Mouse (Mus musculus) liver, embryonic 12.5 days (tissue): Measurements from ENCODE around the gene Dpt. TPM values are rescaled to one million over a fixed set of nuclear protein-coding genes. Genes with fewer than 3 reads are reported as not detected.

ENCODE experiments used
- ATAC-seq: fragments of 200-750 bp; cut with Nextera tagmentation; 2 replicates; pipeline ENCODE4 v1.8.0; 2017; ENCODE audit warnings: moderate number of reproducible peaks, mild to moderate bottlenecking, moderate library complexity
- H3K27ac ChIP-seq: fragments of 300-500 bp; sonication (generic); 2 replicates; pipeline ENCODE4 v1.5.1; 2016; ENCODE audit warnings: mild to moderate bottlenecking
- H3K27me3 ChIP-seq: fragments of 300-500 bp; sonication (generic); replicated peaks from 2 replicates; pipeline ENCODE4 v1.6.1; 2016; ENCODE audit warnings: mild to moderate bottlenecking, moderate library complexity
- H3K36me3 ChIP-seq: fragments of 300-500 bp; sonication (generic); 2 replicates; pipeline ENCODE4 v1.6.1; 2016; ENCODE audit warnings: mild to moderate bottlenecking, moderate library complexity
- H3K4me1 ChIP-seq: fragments of 300-500 bp; sonication (generic); 2 replicates; pipeline ENCODE4 v1.6.1; 2016
- H3K4me2 ChIP-seq: fragments of 300-500 bp; sonication (generic); 2 replicates; pipeline ENCODE4 v1.6.1; 2016; ENCODE audit warnings: mild to moderate bottlenecking, moderate library complexity
- H3K4me3 ChIP-seq: fragments of 300-500 bp; sonication (generic); 2 replicates; pipeline ENCODE4 v1.5.1; 2016; ENCODE audit warnings: mild to moderate bottlenecking, moderate library complexity
- H3K9ac ChIP-seq: fragments of 300-500 bp; sonication (generic); 2 replicates; pipeline ENCODE4 v1.6.1; 2016; ENCODE audit warnings: mild to moderate bottlenecking, moderate library complexity
- H3K9me3 ChIP-seq: fragments of 300-500 bp; sonication (generic); replicated peaks from 2 replicates; pipeline ENCODE4 v1.6.1; 2016; ENCODE audit warnings: mild to moderate bottlenecking, moderate library complexity
- WGBS: fragments of 180-500 bp; shearing (Covaris S2); methylation state at CpG from one replicate; pipeline ENCODE4 v1.1.7; 2016; ENCODE audit not compliant: insufficient replicate concordance; 5-methylcytosine and 5-hydroxymethylcytosine counted together
- polyA plus RNA-seq: library from polyadenylated mRNA; unstranded; fragments of >200 nt; fragmentation: Nextera tagmentation; extraction: Ambion mirVana; gene quantifications from 2 replicates; pipeline ENCODE4 v1.2.1, GENCODE M21; 2016

Dpt gene
- polyA plus RNA-seq, 1 experiment from 2014 or later, result not detected

- Histone ChIP-seq H3K4me3 (no peak overlapping the region), H3K27me3 (no peaks in the 10 kb centered on the region), H3K9me3 (no peaks in the 10 kb centered on the region), H3K27ac (no peak overlapping the region), H3K4me1 (no peaks in the 10 kb centered on the region), H3K9ac (no peak overlapping the region), H3K36me3 (no peaks in the 10 kb centered on the region), H3K4me2 (no peak overlapping the region)
- WGBS, result 56% methylated on average over 4 of the region's 4 CpGs
- no peak for ATAC-seq
Observed at GRCm38 (mm10) chr1:164793049-164793448, 3.4 kb upstream of the Dpt start.

GRCm38 (mm10) chr1:164797746-164798285, 1.4 kb downstream of the Dpt start:
- ATAC-seq, result no peak
- Histone ChIP-seq H3K4me1 (no peaks in the 10 kb centered on the region), H3K36me3 (no peaks in the 10 kb centered on the region), H3K4me3 (no peak overlapping the region), H3K27me3 (no peaks in the 10 kb centered on the region), H3K27ac (no peak overlapping the region), H3K4me2 (no peak overlapping the region), H3K9me3 (no peaks in the 10 kb centered on the region), H3K9ac (no peak overlapping the region)
- WGBS, result 70% methylated on average over 1 of the region's 1 CpGs

GRCm38 (mm10) chr1:164798471-164798922, 2.1 kb downstream of the Dpt start:
- no peak for ATAC-seq
- Histone ChIP-seq H3K4me2 (no peak overlapping the region), H3K27me3 (no peaks in the 10 kb centered on the region), H3K4me1 (no peaks in the 10 kb centered on the region), H3K36me3 (no peaks in the 10 kb centered on the region), H3K27ac (no peak overlapping the region), H3K9ac (no peak overlapping the region), H3K9me3 (no peaks in the 10 kb centered on the region), H3K4me3 (no peak overlapping the region)
- 44% methylated on average over 1 of the region's 1 CpGs for WGBS

GRCm38 (mm10) chr1:164799161-164799560, 2.7 kb downstream of the Dpt start:
- no peaks in the 10 kb centered on the region for H3K4me1 ChIP-seq
- no peak for ATAC-seq

GRCm38 (mm10) chr1:164804277-164804676, 7.8 kb downstream of the Dpt start:
- no peak for ATAC-seq
- no peaks in the 10 kb centered on the region for H3K9me3 ChIP-seq
- no peaks in the 10 kb centered on the region for H3K36me3 ChIP-seq
- H3K4me3 ChIP-seq, result no peak overlapping the region
- no peaks in the 10 kb centered on the region for H3K27me3 ChIP-seq
- 64% methylated on average over 11 of the region's 11 CpGs for WGBS
- H3K9ac ChIP-seq, result no peak overlapping the region
- no peak overlapping the region for H3K27ac ChIP-seq
- no peaks in the 10 kb centered on the region for H3K4me1 ChIP-seq
- H3K4me2 ChIP-seq, result no peak overlapping the region

More at GRCm38 (mm10) chr1:164799161-164799560, 2.7 kb downstream of the Dpt start:
- H3K9me3 ChIP-seq, result no peaks in the 10 kb centered on the region
- no peak overlapping the region for H3K9ac ChIP-seq
- H3K27ac ChIP-seq, result no peak overlapping the region
- 69% methylated on average over 3 of the region's 3 CpGs for WGBS
- H3K4me2 ChIP-seq, result no peak overlapping the region
- no peaks in the 10 kb centered on the region for H3K36me3 ChIP-seq
- H3K27me3 ChIP-seq, result no peaks in the 10 kb centered on the region
- H3K4me3 ChIP-seq, result no peak overlapping the region

GRCm38 (mm10) chr1:164804751-164805435, 8.4 kb downstream of the Dpt start:
- no peak overlapping the region for H3K4me3 ChIP-seq
- H3K9me3 ChIP-seq, result no peaks in the 10 kb centered on the region
- no peaks in the 10 kb centered on the region for H3K36me3 ChIP-seq
- H3K9ac ChIP-seq, result no peak overlapping the region
- no peak overlapping the region for H3K4me2 ChIP-seq
- no peak for ATAC-seq
- WGBS, result 67% methylated on average over 10 of the region's 10 CpGs
- H3K4me1 ChIP-seq, result no peaks in the 10 kb centered on the region
- H3K27me3 ChIP-seq, result no peaks in the 10 kb centered on the region
- H3K27ac ChIP-seq, result no peak overlapping the region

- no peak for ATAC-seq
- Histone ChIP-seq H3K4me1 (no peaks in the 10 kb centered on the region), H3K27me3 (no peaks in the 10 kb centered on the region), H3K27ac (no peak overlapping the region), H3K9me3 (no peaks in the 10 kb centered on the region), H3K36me3 (no peaks in the 10 kb centered on the region), H3K4me3 (no peak overlapping the region), H3K4me2 (no peak overlapping the region), H3K9ac (no peak overlapping the region)
- WGBS, result 73% methylated on average over 2 of the region's 2 CpGs
Observed at GRCm38 (mm10) chr1:164809371-164809770, 12.9 kb downstream of the Dpt start.

GRCm38 (mm10) chr1:164811296-164811695, 14.9 kb downstream of the Dpt start:
- WGBS, result 71% methylated on average over 3 of the region's 3 CpGs
- Histone ChIP-seq H3K9me3 (no peaks in the 10 kb centered on the region), H3K4me1 (no peaks in the 10 kb centered on the region), H3K4me2 (no peak overlapping the region), H3K27ac (no peak overlapping the region), H3K36me3 (no peaks in the 10 kb centered on the region), H3K4me3 (no peak overlapping the region), H3K9ac (no peak overlapping the region), H3K27me3 (no peaks in the 10 kb centered on the region)
- ATAC-seq, result no peak

- no peak overlapping the region for H3K4me3 ChIP-seq
- no peak overlapping the region for H3K9ac ChIP-seq
- WGBS, result 50% methylated on average over 2 of the region's 2 CpGs
- no peak for ATAC-seq
- H3K27me3 ChIP-seq, result no peaks in the 10 kb centered on the region
- no peak overlapping the region for H3K4me2 ChIP-seq
- H3K4me1 ChIP-seq, result no peaks in the 10 kb centered on the region
- H3K27ac ChIP-seq, result no peak overlapping the region
- H3K36me3 ChIP-seq, result no peaks in the 10 kb centered on the region
- no peaks in the 10 kb centered on the region for H3K9me3 ChIP-seq
Observed at GRCm38 (mm10) chr1:164814243-164814642, 17.8 kb downstream of the Dpt start.

- H3K36me3 ChIP-seq, result no peaks in the 10 kb centered on the region
- no peak overlapping the region for H3K9ac ChIP-seq
- no peaks in the 10 kb centered on the region for H3K27me3 ChIP-seq
- no peak overlapping the region for H3K27ac ChIP-seq
- H3K4me2 ChIP-seq, result no peak overlapping the region
- ATAC-seq, result no peak
- H3K9me3 ChIP-seq, result no peaks in the 10 kb centered on the region
- H3K4me3 ChIP-seq, result no peak overlapping the region
- no peaks in the 10 kb centered on the region for H3K4me1 ChIP-seq
- WGBS, result 44% methylated on average over 5 of the region's 5 CpGs
Observed at GRCm38 (mm10) chr1:164815330-164815729, 18.9 kb downstream of the Dpt start.

- H3K9me3 ChIP-seq, result no peaks in the 10 kb centered on the region
- H3K4me1 ChIP-seq, result no peaks in the 10 kb centered on the region
- H3K27me3 ChIP-seq, result no peaks in the 10 kb centered on the region
- no peak overlapping the region for H3K27ac ChIP-seq
- H3K4me2 ChIP-seq, result no peak overlapping the region
- H3K4me3 ChIP-seq, result no peak overlapping the region
- H3K9ac ChIP-seq, result no peak overlapping the region
- WGBS, result 78% methylated on average over 3 of the region's 3 CpGs
- no peak for ATAC-seq
- no peaks in the 10 kb centered on the region for H3K36me3 ChIP-seq
Observed at GRCm38 (mm10) chr1:164817331-164817730, 20.9 kb downstream of the Dpt start.

- Histone ChIP-seq H3K9ac (no peak overlapping the region), H3K4me1 (no peaks in the 10 kb centered on the region), H3K4me2 (no peak overlapping the region), H3K4me3 (no peak overlapping the region), H3K27me3 (no peaks in the 10 kb centered on the region), H3K36me3 (no peaks in the 10 kb centered on the region), H3K9me3 (no peaks in the 10 kb centered on the region), H3K27ac (no peak overlapping the region)
- ATAC-seq, result no peak
- WGBS, result 59% methylated on average over 1 of the region's 1 CpGs
Observed at GRCm38 (mm10) chr1:164821307-164821706, 24.9 kb downstream of the Dpt start.

- Histone ChIP-seq H3K9ac (no peak overlapping the region), H3K36me3 (no peaks in the 10 kb centered on the region), H3K4me2 (no peak overlapping the region), H3K27me3 (no peaks in the 10 kb centered on the region), H3K4me1 (no peaks in the 10 kb centered on the region), H3K27ac (no peak overlapping the region), H3K4me3 (no peak overlapping the region), H3K9me3 (no peaks in the 10 kb centered on the region)
- no peak for ATAC-seq
- 62% methylated on average over 3 of the region's 3 CpGs for WGBS
Observed at GRCm38 (mm10) chr1:164821821-164822220, 25.4 kb downstream of the Dpt start.
